Mouse (Mus musculus) midbrain, embryonic 16.5 days (tissue): ENCODE measurements around the gene Eng. TPM values are rescaled to one million over a fixed set of nuclear protein-coding genes. Genes with fewer than 3 reads are reported as not detected.

Source experiments
- ATAC-seq: fragments of 200-750 bp; cut with Nextera tagmentation; 2 replicates; pipeline ENCODE4 v1.8.0; 2017; ENCODE audit warnings: moderate TSS enrichment
- H3K27ac ChIP-seq: fragments of 300-500 bp; sonication (generic); 2 replicates; pipeline ENCODE4 v1.5.1; 2014; ENCODE audit warnings: mild to moderate bottlenecking, low read length, mixed read lengths
- H3K27me3 ChIP-seq: fragments of 300-500 bp; sonication (generic); 2 replicates; pipeline ENCODE4 v1.6.1; 2014; ENCODE audit warnings: low read depth, low read length, mixed read lengths; ENCODE audit not compliant: control insufficient read depth, insufficient read depth
- H3K36me3 ChIP-seq: fragments of 300-500 bp; sonication (generic); 2 replicates; pipeline ENCODE4 v1.6.1; 2014; ENCODE audit warnings: mild to moderate bottlenecking, low read length, moderate library complexity, mixed read lengths; ENCODE audit not compliant: control insufficient read depth, insufficient read depth
- H3K4me1 ChIP-seq: fragments of 300-500 bp; sonication (generic); 2 replicates; pipeline ENCODE4 v1.6.1; 2014; ENCODE audit warnings: mild to moderate bottlenecking, low read length, mixed read lengths; ENCODE audit not compliant: control insufficient read depth, insufficient read depth
- H3K4me2 ChIP-seq: fragments of 300-500 bp; sonication (generic); 2 replicates; pipeline ENCODE4 v1.6.1; 2014; ENCODE audit warnings: mild to moderate bottlenecking, low read length, mixed read lengths
- H3K4me3 ChIP-seq: fragments of 300-500 bp; sonication (generic); 2 replicates; pipeline ENCODE4 v1.5.1; 2014; ENCODE audit warnings: low read depth, mild to moderate bottlenecking, low read length, moderate library complexity, mixed read lengths
- H3K9ac ChIP-seq: fragments of 300-500 bp; sonication (generic); 2 replicates; pipeline ENCODE4 v1.6.1; 2014; ENCODE audit warnings: low read depth, low read length, mixed read lengths
- H3K9me3 ChIP-seq: fragments of 300-500 bp; sonication (generic); replicated peaks from 2 replicates; pipeline ENCODE4 v1.6.1; 2014; ENCODE audit warnings: mild to moderate bottlenecking, low read length, mixed read lengths; ENCODE audit not compliant: control insufficient read depth, poor library complexity, severe bottlenecking
- WGBS: fragments of 180-500 bp; shearing (Covaris S2); extraction: QIAGEN DNeasy Blood & Tissue Kit; methylation state at CpG from one replicate; pipeline ENCODE4 v1.1.7; 2014; 5-methylcytosine and 5-hydroxymethylcytosine counted together
- polyA plus RNA-seq: library from polyadenylated mRNA; unstranded; fragments of >200 nt; fragmentation: Nextera tagmentation; extraction: Ambion mirVana; gene quantifications from 2 replicates; pipeline ENCODE4 v1.2.1, GENCODE M21; 2015

Gene Eng
- polyA plus RNA-seq, 1 experiment from 2014 or later, result 27.2 TPM

- Histone ChIP-seq H3K4me2 (no peak overlapping the region), H3K9me3 (no peaks in the 10 kb centered on the region), H3K27me3 (no peaks in the 10 kb centered on the region), H3K36me3 (0 out of 2 replicates have a peak, but pooled peaks cover 2% of the 10 kb centered on the region), H3K4me3 (no peak overlapping the region), H3K9ac (no peak overlapping the region), H3K27ac (no peak overlapping the region), H3K4me1 (no peaks in the 10 kb centered on the region)
- 92% methylated on average over 7 of the region's 7 CpGs for WGBS
- ATAC-seq, result no peak
Observed at GRCm38 (mm10) chr2:32636617-32637016, 9.8 kb upstream of the Eng start.

GRCm38 (mm10) chr2:32637778-32638281 is 8.6 kb upstream of the Eng start:
- Histone ChIP-seq H3K4me2 (no peak overlapping the region), H3K36me3 (0 out of 2 replicates have a peak, but pooled peaks cover 2% of the 10 kb centered on the region), H3K9ac (0 out of 2 replicates have a peak overlapping the region, but pooled peaks have one; percentile 3), H3K9me3 (no peaks in the 10 kb centered on the region), H3K27ac (no peak overlapping the region), H3K27me3 (no peaks in the 10 kb centered on the region), H3K4me3 (no peak overlapping the region), H3K4me1 (no peaks in the 10 kb centered on the region)
- ATAC-seq, result no peak
- whole genome bisulfite sequencing, result 50% methylated on average over 11 of the region's 11 CpGs

GRCm38 (mm10) chr2:32639632-32640031 is 6.8 kb upstream of the Eng start:
- Histone ChIP-seq H3K9ac (no peak overlapping the region), H3K9me3 (no peaks in the 10 kb centered on the region), H3K27ac (no peak overlapping the region), H3K36me3 (no peaks in the 10 kb centered on the region), H3K4me1 (no peaks in the 10 kb centered on the region), H3K4me3 (no peak overlapping the region), H3K4me2 (no peak overlapping the region), H3K27me3 (no peaks in the 10 kb centered on the region)
- ATAC-seq, result no peak
- 91% methylated on average over 1 of the region's 1 CpGs for WGBS

GRCm38 (mm10) chr2:32640550-32641051 is 5.8 kb upstream of the Eng start:
- Histone ChIP-seq H3K27me3 (no peaks in the 10 kb centered on the region), H3K9ac (no peak overlapping the region), H3K4me2 (no peak overlapping the region), H3K4me3 (no peak overlapping the region), H3K9me3 (no peaks in the 10 kb centered on the region), H3K27ac (no peak overlapping the region), H3K36me3 (no peaks in the 10 kb centered on the region), H3K4me1 (no peaks in the 10 kb centered on the region)
- 63% methylated on average over 6 of the region's 6 CpGs for WGBS
- ATAC-seq, result no peak

GRCm38 (mm10) chr2:32641810-32642209 is 4.6 kb upstream of the Eng start:
- Histone ChIP-seq H3K36me3 (no peaks in the 10 kb centered on the region), H3K27me3 (no peaks in the 10 kb centered on the region), H3K9me3 (no peaks in the 10 kb centered on the region), H3K4me2 (no peak overlapping the region), H3K27ac (no peak overlapping the region), H3K4me1 (no peaks in the 10 kb centered on the region), H3K4me3 (no peak overlapping the region), H3K9ac (no peak overlapping the region)
- no peak for ATAC-seq
- WGBS, result 85% methylated on average over 5 of the region's 5 CpGs

- Histone ChIP-seq H3K4me2 (no peak overlapping the region), H3K9me3 (no peaks in the 10 kb centered on the region), H3K9ac (no peak overlapping the region), H3K27ac (no peak overlapping the region), H3K27me3 (no peaks in the 10 kb centered on the region), H3K4me3 (no peak overlapping the region), H3K4me1 (no peaks in the 10 kb centered on the region), H3K36me3 (no peaks in the 10 kb centered on the region)
- ATAC-seq, result no peak
- 72% methylated on average over 7 of the region's 7 CpGs for WGBS
Observed at GRCm38 (mm10) chr2:32642813-32643212, 3.6 kb upstream of the Eng start.

- H3K4me1 ChIP-seq, result no peaks in the 10 kb centered on the region
- H3K4me3 ChIP-seq, result no peak overlapping the region
- ATAC-seq, result no peak
- no peak overlapping the region for H3K9ac ChIP-seq
- 87% methylated on average over 9 of the region's 9 CpGs for WGBS
- no peaks in the 10 kb centered on the region for H3K27me3 ChIP-seq
- H3K9me3 ChIP-seq, result no peaks in the 10 kb centered on the region
- H3K36me3 ChIP-seq, result no peaks in the 10 kb centered on the region
- H3K27ac ChIP-seq, result no peak overlapping the region
- no peak overlapping the region for H3K4me2 ChIP-seq
Observed at GRCm38 (mm10) chr2:32644083-32644482, 2.3 kb upstream of the Eng start.

- no peaks in the 10 kb centered on the region for H3K4me1 ChIP-seq
- 88% methylated on average over 8 of the region's 8 CpGs for WGBS
- ATAC-seq, result no peak
Observed at GRCm38 (mm10) chr2:32644799-32645475, 1.5 kb upstream of the Eng start.

GRCm38 (mm10) chr2:32645647-32646046 is 748 bp upstream of the Eng start:
- H3K4me3 ChIP-seq, result no peak overlapping the region
- no peak overlapping the region for H3K9ac ChIP-seq
- H3K4me1 ChIP-seq, result no peaks in the 10 kb centered on the region
- no peaks in the 10 kb centered on the region for H3K27me3 ChIP-seq
- no peaks in the 10 kb centered on the region for H3K36me3 ChIP-seq
- ATAC-seq, result no peak
- H3K4me2 ChIP-seq, result no peak overlapping the region
- WGBS, result 66% methylated on average over 3 of the region's 3 CpGs
- H3K27ac ChIP-seq, result no peak overlapping the region
- no peaks in the 10 kb centered on the region for H3K9me3 ChIP-seq

More at GRCm38 (mm10) chr2:32644799-32645475, 1.5 kb upstream of the Eng start:
- Histone ChIP-seq H3K36me3 (no peaks in the 10 kb centered on the region), H3K4me3 (no peak overlapping the region), H3K27ac (no peak overlapping the region), H3K4me2 (no peak overlapping the region), H3K9ac (no peak overlapping the region), H3K9me3 (no peaks in the 10 kb centered on the region), H3K27me3 (no peaks in the 10 kb centered on the region)
